Mouse (Mus musculus): Measurements from ENCODE around the gene Lrrtm4.
A peak's percentile ranks its signal among the peaks of the same experiment; 100 is the strongest.

Lrrtm4 gene

GRCm38 (mm10) chr6:80018765-80019164 lies at the start of gene Lrrtm4:
TSS of gene Lrrtm4 (plus strand) at chr6:80018877.
- DNase-seq: no peak

GRCm38 (mm10) chr6:80019189-80019860 lies 648 bp downstream of the Lrrtm4 start:
- DNase-seq: no peak

GRCm38 (mm10) chr6:80019861-80020230 lies 1.2 kb downstream of the Lrrtm4 start:
- no peak for DNase-seq

- peak; percentile 36 for DNase-seq
Observed at GRCm38 (mm10) chr6:80056849-80057248, 38.2 kb downstream of the Lrrtm4 start.

GRCm38 (mm10) chr6:80078001-80078400 lies 59.3 kb downstream of the Lrrtm4 start:
- no peak for DNase-seq

- DNase-seq: peak; percentile 71
Observed at GRCm38 (mm10) chr6:80079290-80079689, 60.6 kb downstream of the Lrrtm4 start.

- DNase-seq: peak; percentile 81
Observed at GRCm38 (mm10) chr6:80094909-80095308, 76.2 kb downstream of the Lrrtm4 start.

- DNase-seq: no peak
Observed at GRCm38 (mm10) chr6:80105343-80105742, 86.7 kb downstream of the Lrrtm4 start.

- no peak for DNase-seq
Observed at GRCm38 (mm10) chr6:80105843-80106242, 87.2 kb downstream of the Lrrtm4 start.

GRCm38 (mm10) chr6:80126419-80126818 lies 107.7 kb downstream of the Lrrtm4 start:
- no peak for DNase-seq

- DNase-seq: no peak
Observed at GRCm38 (mm10) chr6:80162585-80162984, 143.9 kb downstream of the Lrrtm4 start.

- DNase-seq: no peak
Observed at GRCm38 (mm10) chr6:80181916-80182315, 163.2 kb downstream of the Lrrtm4 start.

- no peak for DNase-seq
Observed at GRCm38 (mm10) chr6:80182353-80182752, 163.7 kb downstream of the Lrrtm4 start.

GRCm38 (mm10) chr6:80185489-80186113 lies 166.9 kb downstream of the Lrrtm4 start:
- DNase-seq: no peak

- no peak for DNase-seq
Observed at GRCm38 (mm10) chr6:80186791-80187190, 168.1 kb downstream of the Lrrtm4 start.

- DNase-seq: no peak
Observed at GRCm38 (mm10) chr6:80209476-80209875, 190.8 kb downstream of the Lrrtm4 start.

- DNase-seq: no peak
Observed at GRCm38 (mm10) chr6:80210281-80210680, 191.6 kb downstream of the Lrrtm4 start.

GRCm38 (mm10) chr6:80261595-80261994 lies 242.9 kb downstream of the Lrrtm4 start:
- DNase-seq: no peak

GRCm38 (mm10) chr6:80263972-80264371 lies 245.3 kb downstream of the Lrrtm4 start:
- DNase-seq: no peak

GRCm38 (mm10) chr6:80264584-80264983 lies 245.9 kb downstream of the Lrrtm4 start:
- DNase-seq: no peak

GRCm38 (mm10) chr6:80265746-80266145 lies 247.1 kb downstream of the Lrrtm4 start:
- no peak for DNase-seq

GRCm38 (mm10) chr6:80286968-80287367 lies 268.3 kb downstream of the Lrrtm4 start:
- DNase-seq: no peak

GRCm38 (mm10) chr6:80301871-80302270 lies 283.2 kb downstream of the Lrrtm4 start:
- DNase-seq: no peak

- no peak for DNase-seq
Observed at GRCm38 (mm10) chr6:80303568-80303967, 284.9 kb downstream of the Lrrtm4 start.

- DNase-seq: no peak
Observed at GRCm38 (mm10) chr6:80328391-80328790, 309.7 kb downstream of the Lrrtm4 start.
